Mouse (Mus musculus): Measurements from ENCODE around the gene Srsf12.

The Srsf12 gene

DNA sequence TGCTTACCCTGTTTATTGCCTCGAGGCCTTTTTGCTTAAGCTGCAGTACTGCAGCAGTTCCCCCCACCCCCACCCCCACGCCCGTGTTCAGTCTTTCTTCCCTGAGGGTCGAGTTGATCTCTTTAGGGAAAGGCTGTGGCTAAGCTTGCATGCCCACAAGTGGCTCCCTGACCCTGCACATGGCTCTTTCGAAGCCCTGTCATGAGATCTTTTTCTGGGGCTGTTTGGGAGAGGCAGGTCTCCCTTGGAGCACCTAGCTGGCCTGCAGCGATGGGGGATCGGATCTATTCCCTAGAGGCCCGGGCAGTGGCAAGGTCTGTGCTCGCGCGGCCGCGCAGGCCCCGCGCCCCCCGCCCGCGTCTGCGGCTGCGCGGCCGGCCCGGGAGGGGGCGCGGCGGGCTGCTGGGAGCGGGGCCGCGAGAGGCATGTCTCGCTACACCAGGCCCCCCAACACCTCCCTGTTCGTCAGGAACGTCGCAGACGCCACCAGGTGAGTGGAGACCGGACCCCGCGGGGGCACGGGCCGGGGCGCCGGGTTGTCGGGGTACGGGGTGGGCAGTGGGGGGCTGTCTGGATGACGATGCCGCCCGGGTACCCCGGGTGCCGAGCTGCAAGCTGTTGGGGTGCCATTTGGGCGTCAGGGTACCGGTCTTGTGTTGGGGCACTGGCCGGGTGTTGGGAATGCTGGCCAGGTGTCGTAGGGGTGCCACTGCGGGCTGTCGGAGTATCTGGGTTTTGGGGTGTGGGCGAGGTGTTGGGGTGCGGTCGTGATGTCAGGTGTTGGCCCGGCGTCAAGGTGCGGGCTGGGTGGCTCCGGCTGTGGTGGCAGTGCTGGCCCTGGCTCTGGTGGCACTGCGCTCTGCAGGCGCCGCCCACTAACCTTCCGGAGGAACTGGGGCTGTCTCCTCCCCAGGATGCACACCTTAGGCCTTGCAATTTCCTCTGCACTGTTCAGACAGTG lies at the start of gene Srsf12:
Gene Srsf12 (plus strand): TSS at position 111 of the 961 bp plus-strand sequence.
- no peak for DNase-seq

- no peak for DNase-seq
These were observed 25.3 kb upstream of the Srsf12 start for GRCm38 (mm10) chr4:33183477-33183876.

GRCm38 (mm10) chr4:33188164-33188563 lies 20.6 kb upstream of the Srsf12 start:
- peak; percentile 61 for DNase-seq

- peak; percentile 96 for DNase-seq
These were observed 19.7 kb upstream of the Srsf12 start for GRCm38 (mm10) chr4:33188781-33189734.

GRCm38 (mm10) chr4:33189735-33190036 lies 19.1 kb upstream of the Srsf12 start, which contains the start of gene Pm20d2:
TSS of gene Pm20d2 (minus strand) at chr4:33189737.
- no peak for DNase-seq

GRCm38 (mm10) chr4:33198117-33198516 lies 10.7 kb upstream of the Srsf12 start:
- no peak for DNase-seq

DNA sequence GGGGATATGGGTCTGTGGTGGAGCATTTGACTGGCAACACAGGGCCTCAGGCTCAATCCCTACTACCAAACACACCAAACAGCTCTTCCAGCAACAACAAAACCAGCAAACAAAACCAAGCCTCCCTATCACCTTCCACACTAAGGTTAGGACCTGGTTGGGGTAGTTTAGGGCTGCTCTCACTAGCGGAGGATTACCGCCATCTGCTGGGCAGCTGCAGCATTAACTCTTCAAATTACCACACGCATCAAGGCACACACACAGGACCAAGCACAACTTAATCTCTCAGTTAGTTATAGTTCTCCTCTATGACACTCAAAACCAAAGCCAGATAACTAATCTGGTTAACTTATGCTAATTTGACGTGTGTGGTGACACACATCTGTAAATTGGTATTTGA lies 4.1 kb upstream of the Srsf12 start:
- DNase-seq = peak; percentile 65

DNA sequence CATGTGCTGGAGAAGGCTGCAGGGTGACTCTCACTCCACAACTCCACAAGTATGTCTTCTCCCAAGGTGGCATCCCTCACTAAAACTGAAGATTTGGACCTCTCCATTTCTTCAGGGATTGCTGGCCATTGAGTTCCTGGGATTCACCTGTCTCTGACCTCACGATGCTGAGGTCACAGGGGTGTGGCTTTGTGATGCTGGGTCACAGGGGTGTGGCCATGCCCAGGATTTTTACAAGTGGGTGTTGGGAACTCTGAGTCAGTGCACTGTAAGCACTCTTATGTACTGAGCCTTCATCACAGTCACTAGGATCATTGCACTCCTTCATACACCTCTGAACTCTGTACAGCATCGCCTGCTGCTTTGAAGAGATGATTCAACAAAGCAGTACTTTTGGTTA lies 1.2 kb upstream of the Srsf12 start:
- no peak for DNase-seq

GRCm38 (mm10) chr4:33221847-33222246 lies 13.1 kb downstream of the Srsf12 start:
- DNase-seq = no peak

- DNase-seq = no peak
These were observed 15.3 kb downstream of the Srsf12 start for GRCm38 (mm10) chr4:33224003-33224675.

DNA sequence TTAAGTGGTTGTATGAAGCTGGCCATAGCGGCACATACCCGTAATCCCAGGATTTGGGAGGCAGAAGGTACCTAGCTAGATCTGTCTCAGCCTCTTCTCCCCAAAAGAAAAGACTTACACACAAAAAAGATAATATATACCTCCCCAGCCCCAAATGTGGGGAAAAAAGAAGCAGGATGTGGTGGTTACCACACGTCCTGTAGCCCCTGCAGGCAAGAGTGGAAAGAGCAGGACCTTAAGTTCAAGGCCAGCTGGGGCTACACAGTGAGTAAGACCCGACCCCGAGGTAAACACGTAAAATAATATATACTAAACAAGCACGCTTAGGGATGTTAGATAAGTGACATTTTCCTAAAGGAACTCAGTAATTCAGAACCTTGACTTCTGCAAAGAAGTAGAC lies 18.4 kb downstream of the Srsf12 start:
- no peak for DNase-seq

- no peak for DNase-seq
These were observed 20.8 kb downstream of the Srsf12 start for GRCm38 (mm10) chr4:33229639-33230038.

DNA sequence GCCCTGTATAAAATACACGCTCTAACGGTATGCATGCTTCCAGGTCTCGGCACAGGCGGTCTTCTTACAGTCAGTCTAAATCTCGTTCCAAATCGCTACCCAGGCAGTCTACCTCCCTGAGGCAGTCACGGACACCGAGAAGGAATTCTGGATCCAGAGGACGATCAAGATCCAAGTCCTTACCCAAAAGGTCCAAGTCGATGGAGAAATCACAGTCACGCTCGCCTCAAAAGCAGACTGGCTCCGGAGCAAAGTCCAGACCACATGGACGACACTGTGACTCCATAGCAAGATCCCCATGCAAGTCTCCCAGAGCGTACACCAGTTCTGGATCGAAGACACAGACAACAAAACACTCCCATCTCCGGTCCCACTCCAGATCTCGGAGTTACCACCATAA lies 22.1 kb downstream of the Srsf12 start:
- peak; percentile 28 for DNase-seq

GRCm38 (mm10) chr4:33242536-33242935 lies 33.7 kb downstream of the Srsf12 start:
- no peak for DNase-seq

GRCm38 (mm10) chr4:33243016-33243758 lies 34.4 kb downstream of the Srsf12 start:
- no peak for DNase-seq

DNA sequence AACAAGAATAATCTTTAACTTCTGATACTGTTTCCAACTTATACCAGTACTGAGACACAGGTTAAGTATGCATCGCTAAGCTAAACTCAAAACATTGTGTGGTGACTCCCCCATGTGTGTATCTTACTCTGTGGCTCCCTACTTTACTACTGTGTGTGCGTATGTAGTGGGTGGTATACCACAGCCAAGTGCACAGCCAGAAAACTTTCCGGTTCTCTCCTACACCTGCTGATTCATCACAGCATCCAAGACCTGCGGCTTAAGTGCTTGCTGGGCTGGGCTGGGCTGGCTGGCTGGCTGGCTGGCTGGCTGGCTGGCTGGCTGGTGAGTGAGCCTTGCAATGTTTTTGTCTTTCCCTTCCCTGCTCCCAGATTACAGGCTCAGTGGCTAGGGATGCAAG lies 35.1 kb downstream of the Srsf12 start:
- no peak for DNase-seq

GRCm38 (mm10) chr4:33245853-33246395 lies 37.1 kb downstream of the Srsf12 start:
- DNase-seq = peak; percentile 51

- peak; percentile 99 for DNase-seq
These were observed 38.8 kb downstream of the Srsf12 start for GRCm38 (mm10) chr4:33247479-33248053.

- DNase-seq = peak; percentile 99
These were observed 39.5 kb downstream of the Srsf12 start for GRCm38 (mm10) chr4:33248062-33248889.

- peak; percentile 70 for DNase-seq
These were observed 40.1 kb downstream of the Srsf12 start for GRCm38 (mm10) chr4:33248915-33249314.
